Mouse (Mus musculus): ENCODE data around the gene Syn1. TPM values are rescaled to one million over a fixed set of nuclear protein-coding genes. Genes with fewer than 3 reads are reported as not detected.

Gene Syn1
- total RNA-seq, 1 experiment: 1.6 TPM

GRCm38 (mm10) chrX:20923506-20923905 lies 2.7 kb upstream of the Syn1 start:
- Histone ChIP-seq H3K36me3 (ENCODE audit: control insufficient read depth, insufficient read depth, low read length, poor library complexity, severe bottlenecking) (peaks cover 6% of the 10 kb centered on the region), H3K9me3 (ENCODE audit: control insufficient read depth, insufficient read depth, low read depth, low read length) (no peaks in the 10 kb centered on the region), H3K9ac (ENCODE audit: insufficient read depth, low read depth, low read length, poor library complexity, severe bottlenecking) (no peak overlapping the region), H3K4me3 (ENCODE audit: insufficient read depth in 1 of 2, low read depth in 1 of 2, low read length in 2 of 2, poor library complexity in 1 of 2, severe bottlenecking in 1 of 2) (no peak overlapping the region), H3K27ac (ENCODE audit: insufficient read depth, low read depth, low read length, poor library complexity, severe bottlenecking) (no peak overlapping the region), H3K4me1 (ENCODE audit: control insufficient read depth in 2 of 2, insufficient read depth in 2 of 2, low read length in 2 of 2, poor library complexity in 1 of 2) (no peaks in the 10 kb centered on the region)
- no peak for TF ChIP-seq ZNF384 (IDR thresholded peaks at IDR 0.05; ENCODE audit: low read depth, low read length)
- no peak for TF ChIP-seq ZC3H11A (IDR thresholded peaks at IDR 0.05; ENCODE audit: borderline replicate concordance, low read depth, low read length)
- TF ChIP-seq CHD2 (IDR thresholded peaks at IDR 0.05; ENCODE audit: low read depth, low read length): no peak
- TF ChIP-seq HCFC1 (IDR thresholded peaks at IDR 0.05; ENCODE audit: borderline replicate concordance, insufficient read depth, low read length): no peak
- no peak for TF ChIP-seq MAFK (IDR thresholded peaks at IDR 0.05; ENCODE audit: insufficient read depth, low read depth, low read length)
- in situ Hi-C loops (cut with MboI; ENCODE audit: low sequenced_read_pairs in 2 of 2, unreplicated experiment in 2 of 2): no loop called here
- DNase-seq (ENCODE audit: low read depth, low spot score): no peak

GRCm38 (mm10) chrX:20921366-20921765 lies 562 bp upstream of the Syn1 start:
- DNase-seq (ENCODE audit: low read depth, low spot score): no peak
- peak overlapping the region; percentile 35; the same call in 1 of the 2 replicates for H3K9ac ChIP-seq (ENCODE audit: insufficient read depth, low read depth, low read length, poor library complexity, severe bottlenecking)
- no peak overlapping the region; the same call in 1 of the 2 replicates for H3K27ac ChIP-seq (ENCODE audit: insufficient read depth, low read depth, low read length, poor library complexity, severe bottlenecking)
- no peaks in the 10 kb centered on the region; the same call in 1 of the 2 replicates for H3K36me3 ChIP-seq (ENCODE audit: control insufficient read depth, insufficient read depth, low read length, poor library complexity, severe bottlenecking)
- no peaks in the 10 kb centered on the region for H3K4me1 ChIP-seq (ENCODE audit: control insufficient read depth in 2 of 2, insufficient read depth in 2 of 2, low read length in 2 of 2, poor library complexity in 1 of 2)
- TF ChIP-seq CHD2 (IDR thresholded peaks at IDR 0.05; ENCODE audit: low read depth, low read length): no peak
- no peak for TF ChIP-seq MAFK (IDR thresholded peaks at IDR 0.05; ENCODE audit: insufficient read depth, low read depth, low read length)
- no peak for TF ChIP-seq HCFC1 (IDR thresholded peaks at IDR 0.05; ENCODE audit: borderline replicate concordance, insufficient read depth, low read length)
- TF ChIP-seq ZC3H11A (IDR thresholded peaks at IDR 0.05; ENCODE audit: borderline replicate concordance, low read depth, low read length): no peak
- TF ChIP-seq ZNF384 (IDR thresholded peaks at IDR 0.05; ENCODE audit: low read depth, low read length): no peak
- H3K4me3 ChIP-seq (ENCODE audit: insufficient read depth in 1 of 2, low read depth in 1 of 2, low read length in 2 of 2, poor library complexity in 1 of 2, severe bottlenecking in 1 of 2): no peak overlapping the region; a peak in 1 of 4 replicates
- H3K9me3 ChIP-seq (ENCODE audit: control insufficient read depth, insufficient read depth, low read depth, low read length): no peaks in the 10 kb centered on the region
- in situ Hi-C loops (cut with MboI; ENCODE audit: low sequenced_read_pairs in 2 of 2, unreplicated experiment in 2 of 2): no loop called here

DNA sequence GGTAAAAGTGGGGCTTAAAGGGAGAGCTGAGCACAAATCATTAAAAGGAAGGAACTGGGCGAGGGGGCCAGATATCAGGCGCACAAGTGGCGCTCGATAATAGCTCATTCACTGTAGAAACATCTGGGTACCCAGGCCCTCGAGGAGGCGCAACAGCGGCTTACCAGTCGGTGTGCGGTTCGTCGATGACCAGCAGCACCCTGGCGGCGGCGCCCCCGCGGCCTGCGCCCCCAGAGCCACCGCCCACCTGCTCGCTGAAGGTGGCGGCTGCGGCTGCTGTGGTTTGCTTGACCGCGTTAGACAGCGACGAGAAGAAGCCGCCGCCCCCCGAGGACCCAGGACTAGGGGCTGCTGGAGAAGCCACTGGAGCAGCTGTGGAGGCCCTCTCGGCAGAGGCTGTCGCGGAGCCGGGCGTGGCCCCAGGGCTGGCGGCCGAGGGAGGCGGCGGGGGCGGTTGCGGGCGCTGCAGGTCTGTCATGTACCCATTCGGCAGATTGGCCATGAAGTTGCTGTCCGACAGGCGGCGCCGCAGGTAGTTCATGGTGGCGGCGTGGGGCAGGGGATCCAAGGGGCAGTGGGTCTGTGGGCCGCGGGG lies 458 bp downstream of the Syn1 start:
- H3K4me1 ChIP-seq (ENCODE audit: control insufficient read depth in 2 of 2, insufficient read depth in 2 of 2, low read length in 2 of 2, poor library complexity in 1 of 2): no peaks in the 10 kb centered on the region
- H3K4me3 ChIP-seq (ENCODE audit: insufficient read depth in 1 of 2, low read depth in 1 of 2, low read length in 2 of 2, poor library complexity in 1 of 2, severe bottlenecking in 1 of 2): peak overlapping the region; percentile 62 to 74
- H3K9ac ChIP-seq (ENCODE audit: insufficient read depth, low read depth, low read length, poor library complexity, severe bottlenecking): peak overlapping the region; percentile 73
- in situ Hi-C loops (cut with MboI; ENCODE audit: low sequenced_read_pairs in 2 of 2, unreplicated experiment in 2 of 2): no loop called here
- H3K36me3 ChIP-seq (ENCODE audit: control insufficient read depth, insufficient read depth, low read length, poor library complexity, severe bottlenecking): no peaks in the 10 kb centered on the region; the same call in 1 of the 2 replicates
- no peak for TF ChIP-seq CHD2 (IDR thresholded peaks at IDR 0.05; ENCODE audit: low read depth, low read length)
- TF ChIP-seq ZNF384 (IDR thresholded peaks at IDR 0.05; ENCODE audit: low read depth, low read length): no peak
- TF ChIP-seq ZC3H11A (IDR thresholded peaks at IDR 0.05; ENCODE audit: borderline replicate concordance, low read depth, low read length): no peak
- TF ChIP-seq MAFK (IDR thresholded peaks at IDR 0.05; ENCODE audit: insufficient read depth, low read depth, low read length): no peak
- TF ChIP-seq HCFC1 (IDR thresholded peaks at IDR 0.05; ENCODE audit: borderline replicate concordance, insufficient read depth, low read length): no peak; the same call in 1 of the 2 replicates
- DNase-seq (ENCODE audit: low read depth, low spot score): no peak
- no peaks in the 10 kb centered on the region for H3K9me3 ChIP-seq (ENCODE audit: control insufficient read depth, insufficient read depth, low read depth, low read length)
- H3K27ac ChIP-seq (ENCODE audit: insufficient read depth, low read depth, low read length, poor library complexity, severe bottlenecking): no peak overlapping the region

GRCm38 (mm10) chrX:20915075-20915474 lies 5.7 kb downstream of the Syn1 start:
- Histone ChIP-seq H3K36me3 (ENCODE audit: control insufficient read depth, insufficient read depth, low read length, poor library complexity, severe bottlenecking) (no peaks in the 10 kb centered on the region), H3K27ac (ENCODE audit: insufficient read depth, low read depth, low read length, poor library complexity, severe bottlenecking) (no peak overlapping the region), H3K4me3 (ENCODE audit: insufficient read depth in 1 of 2, low read depth in 1 of 2, low read length in 2 of 2, poor library complexity in 1 of 2, severe bottlenecking in 1 of 2) (no peak overlapping the region), H3K9me3 (ENCODE audit: control insufficient read depth, insufficient read depth, low read depth, low read length) (no peaks in the 10 kb centered on the region), H3K4me1 (ENCODE audit: control insufficient read depth in 2 of 2, insufficient read depth in 2 of 2, low read length in 2 of 2, poor library complexity in 1 of 2) (0 out of 4 replicates have a peak, but pooled peaks cover 0 to 4% of the 10 kb centered on the region in 2 experiments), H3K9ac (ENCODE audit: insufficient read depth, low read depth, low read length, poor library complexity, severe bottlenecking) (no peak overlapping the region)
- in situ Hi-C loops (cut with MboI; ENCODE audit: low sequenced_read_pairs in 2 of 2, unreplicated experiment in 2 of 2): no loop called here
- TF ChIP-seq MAFK (IDR thresholded peaks at IDR 0.05; ENCODE audit: insufficient read depth, low read depth, low read length) (no peak), ZC3H11A (IDR thresholded peaks at IDR 0.05; ENCODE audit: borderline replicate concordance, low read depth, low read length) (no peak), ZNF384 (IDR thresholded peaks at IDR 0.05; ENCODE audit: low read depth, low read length) (no peak), CHD2 (IDR thresholded peaks at IDR 0.05; ENCODE audit: low read depth, low read length) (no peak)
- no peak for DNase-seq (ENCODE audit: low read depth, low spot score)

Data from ES-E14 (cell line).